ENCODE assay signal across 9 mouse cellular contexts in genomic region chrX:20770697-20771381, GRCm38 (mm10). TPM values are rescaled to one million over a fixed set of nuclear protein-coding genes. Genes with fewer than 3 reads are reported as not detected.
DNase-seq lines count a peak whose midpoint lies in the region; ATAC-seq and TF ChIP-seq lines count a peak whose summit lies in the region.
"Had no signal": no experiment of that assay in that cellular context is flagged by ENCODE, and none has a peak within 500 bp of the region (broad histone marks: within the 10 kb centered on the region; RNA-seq: fewer than 3 reads in every experiment).

No protein-coding gene starts in this region.

- no peaks in the 10 kb centered on the region for H3K36me3 ChIP-seq in ES-E14 (ENCODE audit: control insufficient read depth, insufficient read depth, low read length, poor library complexity, severe bottlenecking)

- in situ Hi-C loops in ES-E14 (cut with MboI; ENCODE audit: low sequenced_read_pairs in 2 of 2, unreplicated experiment in 2 of 2) = no loop called here

- no peaks in the 10 kb centered on the region for H3K9me3 ChIP-seq in ES-E14 (ENCODE audit: control insufficient read depth, insufficient read depth, low read depth, low read length)

- TF ChIP-seq CTCF in bone marrow macrophage, adult 2 months (IDR thresholded peaks at IDR 0.05; ENCODE audit: low read depth, low read length) = peak; percentile 64

- TF ChIP-seq POLR2A in bone marrow macrophage, adult 2 months (IDR thresholded peaks at IDR 0.05; ENCODE audit: borderline replicate concordance, low read depth, low read length) = no peak

- 0 out of 4 replicates have a peak, but pooled peaks cover 0 to 3% of the 10 kb centered on the region in 2 experiments for H3K4me1 ChIP-seq in ES-E14 (ENCODE audit: control insufficient read depth in 2 of 2, insufficient read depth in 2 of 2, low read length in 2 of 2, poor library complexity in 1 of 2)
- peaks cover 5% of the 10 kb centered on the region; the same call in 1 of the 2 replicates for H3K4me1 ChIP-seq in bone marrow macrophage, adult 2 months (ENCODE audit: control insufficient read depth, insufficient read depth, low read length)

- intact Hi-C loops in heart, postnatal 25 days (cut with DNase I) = loop anchor here (5.0 kb wide), 2 partner anchors 51 to 109 kb away; no protein-coding TSS in a partner anchor

- peak overlapping the region; percentile 47; the same call in 1 of the 2 replicates for H3K27ac ChIP-seq in ES-E14 (ENCODE audit: insufficient read depth, low read depth, low read length, poor library complexity, severe bottlenecking)
- no peak overlapping the region; the same call in 1 of the 2 replicates for H3K27ac ChIP-seq in bone marrow macrophage, adult 2 months (ENCODE audit: insufficient read depth, low read depth, low read length)

- H3K4me3 ChIP-seq in ES-E14 (ENCODE audit: insufficient read depth in 1 of 2, low read depth in 1 of 2, low read length in 2 of 2, poor library complexity in 1 of 2, severe bottlenecking in 1 of 2) = no peak overlapping the region
- H3K4me3 ChIP-seq in bone marrow macrophage, adult 2 months (ENCODE audit: insufficient read depth, low read length) = no peak overlapping the region
- H3K4me3 ChIP-seq: megakaryocyte, embryonic 14.5 days had no signal

- peak; percentile 87 for ATAC-seq in erythroblast, adult 5-6 weeks (replicated peaks; ENCODE audit: low FRiP score, poor library complexity, severe bottlenecking)

- peak; percentile 47 for DNase-seq in ES-E14 (ENCODE audit: low read depth, low spot score)
- peak; percentile 33 for DNase-seq in heart, postnatal 25 days (ENCODE audit: low spot score)
- DNase-seq in layer of hippocampus, postnatal 10 days (ENCODE audit: low spot score in 2 of 2) = peak; percentile 78 to 85
- peak; percentile 86 for DNase-seq in lung, postnatal 10 days
- DNase-seq in right cerebral cortex, adult 18-20 months = peak; percentile 68
- peak; percentile 29 for DNase-seq in urinary bladder, postnatal 10 days (ENCODE audit: low spot score)

- no peak overlapping the region for H3K9ac ChIP-seq in ES-E14 (ENCODE audit: insufficient read depth, low read depth, low read length, poor library complexity, severe bottlenecking)

TF ChIP-seq in ES-E14, 5 proteins besides CTCF, POLR2A, EP300 and RAD21:
- no peak for TF ChIP-seq CHD2 (IDR thresholded peaks at IDR 0.05; ENCODE audit: low read depth, low read length)
- TF ChIP-seq ZNF384 (IDR thresholded peaks at IDR 0.05; ENCODE audit: low read depth, low read length) = no peak
- TF ChIP-seq HCFC1 (IDR thresholded peaks at IDR 0.05; ENCODE audit: borderline replicate concordance, insufficient read depth, low read length) = no peak
- TF ChIP-seq ZC3H11A (IDR thresholded peaks at IDR 0.05; ENCODE audit: borderline replicate concordance, low read depth, low read length) = no peak
- no peak for TF ChIP-seq MAFK (IDR thresholded peaks at IDR 0.05; ENCODE audit: insufficient read depth, low read depth, low read length)
TF ChIP-seq in ES-E14: peak in this region for 0.

RNA-seq across cellular contexts. Expression of gene Araf, which starts 26.8 kb away (rescaled TPM):
- 81.8 and 93.1 TPM in 2 replicates for total RNA-seq in ES-E14 (2012; rRNA removed)
- 66.4 and 74.5 TPM in 2 replicates for polyA plus RNA-seq in bone marrow macrophage, adult 2 months (2012; ENCODE audit: insufficient read depth, insufficient read length, missing spikeins)
- 18.4 and 23.8 TPM in 2 replicates for total RNA-seq in erythroblast, adult 5-6 weeks (2015; ENCODE audit: low replicate concordance)
- total RNA-seq in erythroblast, adult 5-6 weeks (2017; ENCODE audit: low replicate concordance) = 9.5 and 9.9 TPM in 2 replicates
- total RNA-seq in heart, postnatal 25 days (2021) = 10 to 100 TPM; 81.2 to 86.3 TPM
- total RNA-seq in layer of hippocampus, postnatal 10 days (2021) = 100 to 1,000 TPM; 191 to 196 TPM

Comparison
In these comparisons a context has a peak if more than half of its experiments do, and no peak if none do; other contexts are left out.
1. DNase-seq: peak in every context shown above with its lines; median percentile 86 in lung, postnatal 10 days; 82 in layer of hippocampus, postnatal 10 days; 68 in right cerebral cortex, adult 18-20 months; 47 in ES-E14; 33 in heart, postnatal 25 days; 29 in urinary bladder, postnatal 10 days.